Mouse (Mus musculus) embryonic facial prominence, embryonic 15.5 days (tissue): ENCODE measurements around the gene Gnai2. TPM values are rescaled to one million over a fixed set of nuclear protein-coding genes. Genes with fewer than 3 reads are reported as not detected.

Experiments
- polyA plus RNA-seq: library from polyadenylated mRNA; unstranded; fragments of >200 nt; fragmentation: Nextera tagmentation; extraction: Ambion mirVana; gene quantifications from 2 replicates; pipeline ENCODE4 v1.2.1, GENCODE M21; 2015

Gene Gnai2
- polyA plus RNA-seq, 1 experiment from 2014 or later, result 459 TPM

Other genes starting within 250 kb of the Gnai2 start
- 0.96 and 1.3 TPM in 2 replicates for gene Cacna2d2, start 235.8 kb downstream of the Gnai2 start, polyA plus RNA-seq
- gene Tmem115, start 101.4 kb downstream of the Gnai2 start, polyA plus RNA-seq, result 51.6 and 53.3 TPM in 2 replicates
- 26.4 and 26.8 TPM in 2 replicates for gene Cyb561d2, start 93.2 kb downstream of the Gnai2 start, polyA plus RNA-seq
- gene Nprl2, start 93.1 kb downstream of the Gnai2 start, polyA plus RNA-seq, result 41.9 and 48.0 TPM in 2 replicates
- 10.7 and 25.9 TPM in 2 replicates for gene Zmynd10, start 88.1 kb downstream of the Gnai2 start, polyA plus RNA-seq
- 82.0 and 87.7 TPM in 2 replicates for gene Rassf1, start 83.8 kb downstream of the Gnai2 start, polyA plus RNA-seq
- 42.9 and 43.6 TPM in 2 replicates for gene Tusc2, start 72.1 kb downstream of the Gnai2 start, polyA plus RNA-seq
- 97.5 and 98.4 TPM in 2 replicates for gene Hyal2, start 67.4 kb downstream of the Gnai2 start, polyA plus RNA-seq
- 14.5 and 15.7 TPM in 2 replicates for gene Hyal1, start 58.4 kb downstream of the Gnai2 start, polyA plus RNA-seq
- 21.5 and 22.8 TPM in 2 replicates for gene Naa80, start 56.5 kb downstream of the Gnai2 start, polyA plus RNA-seq
- gene Hyal3, start 54.5 kb downstream of the Gnai2 start, polyA plus RNA-seq, result 2.0 TPM in 2 replicates
- gene Ifrd2, start 47.7 kb downstream of the Gnai2 start, polyA plus RNA-seq, result 46.8 and 47.1 TPM in 2 replicates
- gene Sema3b, start 26.1 kb downstream of the Gnai2 start, polyA plus RNA-seq, result 21.2 and 22.7 TPM in 2 replicates
- gene Slc38a3, start 34.2 kb upstream of the Gnai2 start, polyA plus RNA-seq, result 3.7 and 4.2 TPM in 2 replicates
- 1.9 and 3.4 TPM in 2 replicates for gene Gnat1, start 44.3 kb upstream of the Gnai2 start, polyA plus RNA-seq
- 40.6 and 44.6 TPM in 2 replicates for gene Sema3f, start 75.1 kb upstream of the Gnai2 start, polyA plus RNA-seq
- gene Rbm5, start 135.6 kb upstream of the Gnai2 start, polyA plus RNA-seq, result 198 and 218 TPM in 2 replicates
- gene Rbm6, start 237.9 kb upstream of the Gnai2 start, polyA plus RNA-seq, result 75.7 and 77.6 TPM in 2 replicates